Mouse (Mus musculus): ENCODE data around the gene Recql5.
A peak's percentile ranks its signal among the peaks of the same experiment; 100 is the strongest.
"Not testable (repeated sequence)": the region's sequence is repeated elsewhere in the genome, so short reads cannot be mapped to it uniquely, and the experiment has no call there.

Recql5 gene

DNA sequence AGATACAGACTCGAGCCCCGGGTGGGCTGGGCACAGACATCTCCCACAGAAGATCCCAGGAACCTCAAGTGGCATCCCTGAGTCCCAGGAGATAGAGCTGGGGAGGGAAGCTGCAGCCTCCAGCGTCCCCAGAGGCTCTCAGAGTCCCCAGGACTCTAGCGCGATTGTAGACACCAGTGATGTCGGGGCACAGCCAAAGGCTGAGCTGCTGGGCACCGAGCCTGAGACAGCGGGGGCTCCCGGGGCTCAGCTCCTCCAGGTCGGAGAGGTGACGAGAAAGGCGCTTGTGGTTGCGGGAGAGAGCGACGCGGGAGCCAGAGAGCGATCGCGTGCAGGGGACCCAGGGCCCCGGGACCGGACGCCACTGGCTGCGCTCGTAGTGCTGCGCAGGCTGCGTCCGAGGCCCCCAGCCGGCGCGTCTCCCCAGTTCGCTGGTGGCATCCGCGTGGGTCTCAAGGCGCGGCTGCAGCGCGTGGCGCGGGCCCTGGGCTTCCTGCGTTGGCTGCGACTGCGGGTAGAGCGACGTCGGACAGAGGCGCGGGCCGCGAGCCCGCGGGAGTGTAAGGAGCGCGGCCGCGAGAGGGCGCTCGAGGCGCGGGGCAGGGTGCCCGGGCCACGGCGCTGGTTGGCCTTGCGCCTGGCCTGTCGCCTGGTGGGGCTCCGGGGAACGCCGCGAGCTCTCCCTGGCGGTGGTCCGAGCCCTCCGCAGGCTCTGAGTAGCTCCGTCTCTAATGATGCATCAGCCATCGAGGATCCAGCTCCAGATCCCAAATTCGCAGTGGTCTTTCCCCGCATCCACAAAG lies 73.9 kb downstream of the Recql5 start:
- peak; percentile 92 for DNase-seq (ENCODE audit: low spot score)

DNA sequence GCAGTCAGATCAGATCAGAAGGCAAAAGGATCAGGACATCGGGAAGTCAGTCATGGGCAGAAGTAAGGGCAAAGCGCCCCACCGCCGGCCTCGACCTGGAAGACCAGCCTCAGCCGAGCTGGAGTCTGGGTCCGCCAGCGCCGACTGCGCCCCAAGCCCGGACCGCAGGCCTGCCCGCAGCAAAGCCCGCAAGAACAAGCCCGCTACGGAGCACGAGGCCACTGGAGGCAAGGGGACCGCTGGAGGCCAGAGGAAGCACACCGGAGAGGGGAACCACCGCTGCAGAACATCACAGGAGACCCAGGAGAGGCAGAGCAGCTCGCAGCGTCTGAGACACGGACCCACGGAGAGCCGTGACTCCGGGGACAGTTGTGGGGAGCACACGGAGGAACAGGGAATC lies 74.9 kb downstream of the Recql5 start, which contains the start of gene Myo15b:
Myo15b (plus strand) TSS at position 53 of the 400 bp plus-strand sequence.
- DNase-seq (ENCODE audit: low spot score) = no peak

DNA sequence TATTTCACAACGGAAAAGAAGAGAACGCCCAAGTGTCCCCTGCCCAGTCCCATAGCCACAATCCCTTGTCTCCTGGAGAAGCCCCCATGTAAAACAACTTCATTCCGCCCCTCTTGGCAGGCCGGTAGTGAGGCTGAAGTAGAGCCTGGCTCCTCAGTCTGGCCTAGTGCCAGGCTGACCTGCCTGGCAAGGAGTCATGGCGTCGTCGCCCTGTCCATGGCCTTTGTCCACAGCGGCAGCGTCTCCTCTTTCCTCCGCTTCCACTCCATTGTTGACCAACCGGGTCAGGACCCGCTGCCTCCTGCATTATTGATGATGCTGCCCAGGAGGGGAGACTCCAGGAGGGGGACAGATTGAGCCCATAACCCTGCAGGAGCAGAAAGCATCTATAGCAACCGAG lies 75.3 kb downstream of the Recql5 start:
- no peak for DNase-seq (ENCODE audit: low spot score)

DNA sequence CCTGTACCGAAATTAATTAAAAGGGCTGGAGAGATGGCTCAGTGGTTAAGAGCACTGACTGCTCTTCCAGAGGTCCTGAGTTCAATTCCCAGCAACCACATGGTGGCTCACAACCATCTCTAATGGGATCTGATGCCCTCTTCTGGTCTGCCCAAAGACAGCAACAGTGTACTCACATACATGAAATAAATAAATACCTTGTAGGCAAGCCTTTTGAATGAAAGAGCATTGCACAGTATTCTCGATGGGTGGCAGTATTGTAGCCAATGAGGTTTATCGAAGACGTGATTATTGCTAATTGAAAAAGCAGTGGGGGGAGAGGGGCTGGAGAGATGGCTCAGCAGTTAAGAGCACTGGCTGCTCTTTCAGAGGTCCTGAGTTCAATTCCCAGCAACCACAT lies 76.1 kb downstream of the Recql5 start:
- DNase-seq (ENCODE audit: low spot score) = not testable (repeated sequence)

DNA sequence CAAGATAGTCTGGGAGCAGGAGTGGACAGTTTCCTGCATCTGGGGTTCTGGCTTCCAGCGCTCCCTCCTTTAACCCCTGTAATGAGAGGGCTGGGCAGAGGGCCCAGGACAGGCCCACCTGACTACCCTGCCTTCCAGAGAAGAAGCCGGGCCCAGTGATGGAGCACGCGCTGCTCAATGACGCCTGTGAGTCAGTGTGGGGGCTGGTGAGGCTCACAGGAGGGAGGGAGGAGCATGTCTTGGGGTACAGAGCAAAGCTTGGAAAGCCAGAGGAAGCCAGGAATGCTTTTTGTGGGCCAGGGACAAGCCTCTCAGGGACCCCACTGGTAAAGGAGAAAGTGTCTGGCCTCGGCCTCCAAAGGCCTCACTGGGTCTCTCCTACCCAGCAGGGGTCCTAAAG lies 78.6 kb downstream of the Recql5 start:
- DNase-seq (ENCODE audit: low spot score) = no peak

DNA sequence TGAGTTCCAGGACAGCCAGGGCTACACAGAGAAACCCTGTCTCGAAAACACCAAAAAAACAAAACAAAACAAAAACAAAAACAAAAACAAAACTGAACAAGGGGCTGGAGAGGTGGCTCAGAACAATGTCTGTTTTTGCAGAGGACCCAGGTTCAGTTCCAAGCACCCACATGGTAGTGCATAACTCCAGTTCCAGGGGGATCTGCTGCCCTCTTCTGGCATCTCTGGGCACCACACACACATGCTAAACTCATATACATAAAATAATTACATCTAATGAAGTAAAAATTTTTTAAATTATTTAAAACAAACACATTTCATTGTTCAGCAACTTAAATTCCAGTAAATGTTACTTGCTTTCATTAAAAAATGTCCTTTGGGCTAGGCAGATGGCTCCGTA lies 87.5 kb downstream of the Recql5 start:
- DNase-seq (ENCODE audit: low spot score) = no peak

DNA sequence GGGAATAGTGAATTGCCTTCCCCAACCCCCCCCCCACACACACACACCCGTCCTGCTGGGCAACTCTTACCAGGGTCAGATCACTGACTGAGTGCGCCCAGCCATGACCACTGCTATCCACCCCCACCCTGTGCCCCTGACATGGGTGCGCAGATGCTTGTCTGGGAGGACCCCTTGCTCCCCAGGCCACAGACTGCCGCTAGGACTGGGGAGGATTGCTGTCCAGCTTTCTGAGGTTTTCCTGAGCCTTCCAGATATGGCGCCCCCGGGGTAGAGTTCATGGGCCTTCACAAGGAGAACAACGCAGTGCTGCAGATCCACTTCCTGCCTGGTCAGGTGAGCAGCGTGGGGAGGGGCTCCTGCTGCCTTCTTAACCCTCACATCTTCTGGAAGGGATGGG lies 89.0 kb downstream of the Recql5 start:
- DNase-seq (ENCODE audit: low spot score) = no peak

DNA sequence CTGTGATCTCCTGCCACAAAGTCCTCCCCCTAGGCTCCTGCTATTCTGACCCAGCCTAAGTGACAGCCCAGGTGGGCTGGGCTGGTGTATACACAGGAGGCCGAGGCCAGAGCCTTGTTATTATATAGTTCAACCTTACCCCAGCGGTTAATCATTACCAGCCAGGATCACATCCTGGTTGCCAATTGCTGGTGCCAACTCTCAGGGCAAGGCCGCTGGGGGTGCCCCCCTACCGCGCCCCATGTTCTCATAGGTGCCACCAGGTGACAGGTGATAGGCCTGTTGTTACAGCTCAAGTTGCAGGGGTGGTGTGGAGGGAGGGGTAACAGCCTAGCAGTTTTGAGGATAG lies 89.4 kb downstream of the Recql5 start:
- DNase-seq (ENCODE audit: low spot score) = no peak

DNA sequence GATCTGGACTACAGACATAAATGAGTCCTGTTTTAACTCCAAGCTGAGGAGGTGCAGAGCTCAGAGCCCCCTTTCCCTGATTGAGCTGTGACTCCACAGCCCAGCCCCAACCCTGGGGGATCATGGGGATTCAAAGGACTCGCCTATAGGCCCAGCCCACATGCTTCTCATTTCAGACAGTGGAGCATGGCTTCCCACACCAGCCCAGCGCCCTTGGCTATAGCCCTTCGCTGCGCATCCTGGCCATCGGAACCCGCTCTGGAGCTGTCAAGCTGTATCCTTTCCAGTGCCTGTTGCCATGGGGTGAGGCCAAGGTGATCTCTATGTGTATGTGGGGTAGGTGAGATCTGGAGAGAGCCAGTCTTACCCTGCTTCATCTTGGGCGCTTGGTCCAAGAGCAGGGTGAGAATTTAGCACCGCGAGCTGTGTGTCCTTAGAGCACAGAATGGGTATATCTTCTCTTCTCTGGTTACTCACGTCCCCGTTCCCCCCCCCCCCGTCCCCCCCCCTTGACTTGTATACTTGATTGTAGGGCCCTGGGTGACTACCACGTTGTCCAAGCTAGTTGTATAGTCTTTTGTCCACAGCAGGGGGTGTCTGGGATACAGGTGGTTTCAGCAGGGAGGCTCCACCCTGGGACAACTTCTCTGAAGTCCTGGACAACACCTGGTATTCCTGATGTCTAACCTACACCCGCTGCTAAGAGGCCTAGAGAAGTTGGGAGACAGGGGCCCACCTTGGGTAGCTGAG lies 90.0 kb downstream of the Recql5 start:
- DNase-seq (ENCODE audit: low spot score) = no peak

Data from retina, embryonic 14.5 days (tissue).